Mouse (Mus musculus) forebrain, postnatal 0 days (tissue): ENCODE data around the gene Hacd2. TPM values are rescaled to one million over a fixed set of nuclear protein-coding genes. Genes with fewer than 3 reads are reported as not detected.

Experiments used
- ATAC-seq: fragments of 200-750 bp; cut with Nextera tagmentation; 2 replicates; pipeline ENCODE4 v1.8.0; 2017; ENCODE audit warnings: mild to moderate bottlenecking, moderate library complexity
- DNase-seq: peaks from one replicate; pipeline ENCODE4 v3.0.0-alpha.2; 2015
- H3K27ac ChIP-seq: fragments of 300-500 bp; sonication (generic); 2 replicates; pipeline ENCODE4 v1.5.1; 2014; ENCODE audit warnings: low read depth, mild to moderate bottlenecking, antibody characterized with exemption, low read length, moderate library complexity, mixed read lengths
- H3K27me3 ChIP-seq: fragments of 300-500 bp; sonication (generic); 2 replicates; pipeline ENCODE4 v1.6.1; 2014; ENCODE audit warnings: mild to moderate bottlenecking, low read length, mixed read lengths; ENCODE audit not compliant: insufficient read depth
- H3K36me3 ChIP-seq: fragments of 300-500 bp; sonication (generic); 2 replicates; pipeline ENCODE4 v1.6.1; 2014; ENCODE audit warnings: mild to moderate bottlenecking, moderate library complexity; ENCODE audit not compliant: insufficient read depth
- H3K4me1 ChIP-seq: fragments of 300-500 bp; sonication (generic); 2 replicates; pipeline ENCODE4 v1.6.1; 2014; ENCODE audit warnings: antibody characterized with exemption; ENCODE audit not compliant: insufficient read depth
- H3K4me2 ChIP-seq: fragments of 300-500 bp; sonication (generic); 2 replicates; pipeline ENCODE4 v1.6.1; 2014; ENCODE audit warnings: low read depth, mild to moderate bottlenecking, moderate library complexity
- H3K4me3 ChIP-seq: fragments of 300-500 bp; sonication (generic); 2 replicates; pipeline ENCODE4 v1.5.1; 2014; ENCODE audit warnings: low read depth, low read length, mixed read lengths
- H3K9ac ChIP-seq: fragments of 300-500 bp; sonication (generic); 2 replicates; pipeline ENCODE4 v1.6.1; 2014; ENCODE audit warnings: mild to moderate bottlenecking
- H3K9me3 ChIP-seq: fragments of 300-500 bp; sonication (generic); 2 replicates; pipeline ENCODE4 v1.6.1; 2016; ENCODE audit warnings: low read length
- CTCF ChIP-seq: sonication (generic); IDR thresholded peaks from 2 replicates; pipeline ENCODE4 v1.5.1; 2016; ENCODE audit warnings: antibody characterized with exemption, control low read depth, low read depth
- whole genome bisulfite sequencing: fragments of 180-500 bp; shearing (Covaris S2); extraction: QIAGEN DNeasy Blood & Tissue Kit; methylation state at CpG from one replicate; pipeline ENCODE4 v1.1.7; 2014; 5-methylcytosine and 5-hydroxymethylcytosine counted together
- polyA plus RNA-seq: library from polyadenylated mRNA; unstranded; fragments of >200 nt; fragmentation: Nextera tagmentation; extraction: Ambion mirVana; gene quantifications from 2 replicates; pipeline ENCODE4 v1.2.1, GENCODE M21; 2015
- total RNA-seq: library from RNA; depleted of rRNA; stranded (reverse); fragments of >200 nt; gene quantifications from 2 replicates; pipeline ENCODE4 v1.2.3, GENCODE M21; 2014

The Hacd2 gene
- total and polyA plus RNA-seq, 2 experiments from 2014 or later, result 13.9 to 50.4 TPM

- H3K4me3 ChIP-seq, result no peak overlapping the region
- no peaks in the 10 kb centered on the region for H3K27me3 ChIP-seq
- no peak overlapping the region for H3K27ac ChIP-seq
- H3K9me3 ChIP-seq, result no peaks in the 10 kb centered on the region
- ATAC-seq, result no peak
- peaks cover 12% of the 10 kb centered on the region; the same call in 1 of the 2 replicates for H3K4me1 ChIP-seq
- no peak overlapping the region for H3K9ac ChIP-seq
- DNase-seq, result no peak
- 11% methylated on average over 6 of the region's 6 CpGs for WGBS
- no peaks in the 10 kb centered on the region for H3K36me3 ChIP-seq
- H3K4me2 ChIP-seq, result peak overlapping the region; percentile 3; the same call in 1 of the 2 replicates
- TF ChIP-seq CTCF, result no peak
Measured at GRCm38 (mm10) chr16:35139416-35139815, 117.2 kb downstream of the Hacd2 start.

- 13% methylated on average over 11 of the region's 11 CpGs for WGBS
- ATAC-seq (peak; percentile 68), DNase-seq (no peak)
- no peaks in the 10 kb centered on the region for H3K9me3 ChIP-seq
- no peaks in the 10 kb centered on the region for H3K36me3 ChIP-seq
- H3K27me3 ChIP-seq, result no peaks in the 10 kb centered on the region
- peak overlapping the region; percentile 3; the same call in 1 of the 2 replicates for H3K4me2 ChIP-seq
- H3K4me1 ChIP-seq, result peaks cover 12% of the 10 kb centered on the region; the same call in 1 of the 2 replicates
- H3K27ac ChIP-seq, result no peak overlapping the region
- H3K9ac ChIP-seq, result no peak overlapping the region; the same call in 1 of the 2 replicates
- no peak overlapping the region for H3K4me3 ChIP-seq
- no peak for TF ChIP-seq CTCF
Measured at GRCm38 (mm10) chr16:35139873-35140619, 117.8 kb downstream of the Hacd2 start.

- Histone ChIP-seq H3K9ac (no peak overlapping the region), H3K4me2 (no peak overlapping the region), H3K4me1 (peaks cover 12% of the 10 kb centered on the region; the same call in 1 of the 2 replicates), H3K4me3 (no peak overlapping the region), H3K27ac (no peak overlapping the region), H3K9me3 (no peaks in the 10 kb centered on the region), H3K27me3 (no peaks in the 10 kb centered on the region), H3K36me3 (no peaks in the 10 kb centered on the region)
- WGBS, result 28% methylated on average over 9 of the region's 9 CpGs
- ATAC-seq (no peak), DNase-seq (no peak)
- TF ChIP-seq CTCF, result no peak
Measured at GRCm38 (mm10) chr16:35140620-35140975, 118.4 kb downstream of the Hacd2 start.

GRCm38 (mm10) chr16:35141839-35142238 lies 119.6 kb downstream of the Hacd2 start:
- ATAC-seq (no peak), DNase-seq (no peak)
- H3K27ac ChIP-seq, result no peak overlapping the region
- no peak for TF ChIP-seq CTCF
- H3K4me2 ChIP-seq, result no peak overlapping the region
- no peaks in the 10 kb centered on the region for H3K27me3 ChIP-seq
- H3K9ac ChIP-seq, result no peak overlapping the region
- no peaks in the 10 kb centered on the region for H3K36me3 ChIP-seq
- WGBS, result 53% methylated on average over 8 of the region's 8 CpGs
- no peak overlapping the region for H3K4me3 ChIP-seq
- no peaks in the 10 kb centered on the region for H3K9me3 ChIP-seq
- peaks cover 12% of the 10 kb centered on the region; the same call in 1 of the 2 replicates for H3K4me1 ChIP-seq

- DNase-seq (no peak), ATAC-seq (no peak)
- no peak overlapping the region for H3K9ac ChIP-seq
- H3K27me3 ChIP-seq, result no peaks in the 10 kb centered on the region
- no peak overlapping the region for H3K4me3 ChIP-seq
- H3K36me3 ChIP-seq, result no peaks in the 10 kb centered on the region
- H3K4me1 ChIP-seq, result no peaks in the 10 kb centered on the region
- WGBS, result 21% methylated on average over 4 of the region's 4 CpGs
- no peak for TF ChIP-seq CTCF
- H3K4me2 ChIP-seq, result no peak overlapping the region
- no peaks in the 10 kb centered on the region for H3K9me3 ChIP-seq
- H3K27ac ChIP-seq, result no peak overlapping the region
Measured at GRCm38 (mm10) chr16:35146153-35146552, 123.9 kb downstream of the Hacd2 start.

GRCm38 (mm10) chr16:35153146-35153755 lies 131.0 kb downstream of the Hacd2 start:
- no peak for ATAC-seq
- Histone ChIP-seq H3K4me3 (no peak overlapping the region), H3K27me3 (no peaks in the 10 kb centered on the region)

GRCm38 (mm10) chr16:35154245-35154640 lies 132.0 kb downstream of the Hacd2 start:
- no peaks in the 10 kb centered on the region for H3K36me3 ChIP-seq
- peak overlapping the region; percentile 90 for H3K27ac ChIP-seq
- H3K4me3 ChIP-seq, result peak overlapping the region; percentile 80
- peak overlapping the region; percentile 83 for H3K4me2 ChIP-seq
- WGBS, result 0% methylated on average over 28 of the region's 29 CpGs
- DNase-seq, result peak; percentile 83
- ATAC-seq, result peak; percentile 80
- H3K9me3 ChIP-seq, result no peaks in the 10 kb centered on the region
- no peaks in the 10 kb centered on the region for H3K27me3 ChIP-seq
- peak overlapping the region; percentile 89 for H3K9ac ChIP-seq
- peaks cover 24% of the 10 kb centered on the region for H3K4me1 ChIP-seq
- TF ChIP-seq CTCF, result no peak

More at GRCm38 (mm10) chr16:35153146-35153755, 131.0 kb downstream of the Hacd2 start:
- Histone ChIP-seq H3K9ac (no peak overlapping the region), H3K36me3 (no peaks in the 10 kb centered on the region), H3K4me2 (peak overlapping the region; percentile 83; the same call in 1 of the 2 replicates), H3K27ac (no peak overlapping the region), H3K4me1 (peaks cover 19% of the 10 kb centered on the region), H3K9me3 (no peaks in the 10 kb centered on the region)
- WGBS, result 5% methylated on average over 12 of the region's 12 CpGs
- peak; percentile 40 for DNase-seq
- TF ChIP-seq CTCF, result no peak
